Mouse (Mus musculus): ENCODE measurements around the gene Plpp1.

The Plpp1 gene

GRCm38 (mm10) chr13:112811708-112812403, 11.3 kb downstream of the Plpp1 start:
- no peak for DNase-seq (ENCODE audit: extremely low read depth, low read depth)

DNA sequence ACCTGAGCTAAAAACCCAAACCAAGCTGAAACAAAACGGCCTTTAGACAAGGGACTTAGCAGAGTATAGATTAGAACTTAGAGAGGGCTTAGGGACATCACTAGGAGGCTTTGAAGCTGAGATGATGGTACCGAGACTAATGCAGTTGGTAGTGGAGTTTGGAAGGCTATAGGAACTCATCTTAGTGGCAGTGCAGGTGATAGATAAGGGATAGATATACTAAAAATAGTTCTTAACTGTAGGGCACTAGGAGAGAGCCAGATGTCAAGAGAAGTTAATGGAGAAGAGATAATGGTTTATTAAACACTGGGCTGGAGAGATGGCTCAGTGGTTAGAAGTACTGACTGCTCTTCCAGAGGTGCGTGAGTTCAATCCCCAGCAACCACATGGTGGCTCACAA, 15.4 kb downstream of the Plpp1 start:
- no peak for DNase-seq (ENCODE audit: extremely low read depth, low read depth)

DNA sequence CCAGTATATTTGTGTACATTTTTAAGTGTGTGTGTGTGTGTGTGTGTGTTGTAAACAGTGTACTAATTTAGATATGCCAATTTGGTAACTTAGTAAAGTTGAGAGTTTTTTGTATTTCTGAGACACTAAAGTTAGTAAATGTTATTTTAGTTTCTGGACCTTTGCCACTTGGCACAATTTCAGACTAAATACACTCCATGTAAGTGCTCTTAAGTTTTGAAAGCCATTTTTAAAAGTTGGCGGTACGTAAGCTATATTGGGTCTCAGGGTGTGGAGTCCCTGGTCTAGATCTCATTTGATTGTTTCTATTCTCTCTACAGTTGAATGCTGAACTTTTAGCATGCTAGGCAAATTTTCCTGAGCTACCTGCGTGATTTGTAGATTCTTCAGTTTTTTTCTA, 17.5 kb downstream of the Plpp1 start:
- no peak for DNase-seq (ENCODE audit: extremely low read depth, low read depth)

- DNase-seq (ENCODE audit: extremely low read depth, low read depth), result no peak
These were observed 21.8 kb downstream of the Plpp1 start for GRCm38 (mm10) chr13:112822413-112822812.

DNA sequence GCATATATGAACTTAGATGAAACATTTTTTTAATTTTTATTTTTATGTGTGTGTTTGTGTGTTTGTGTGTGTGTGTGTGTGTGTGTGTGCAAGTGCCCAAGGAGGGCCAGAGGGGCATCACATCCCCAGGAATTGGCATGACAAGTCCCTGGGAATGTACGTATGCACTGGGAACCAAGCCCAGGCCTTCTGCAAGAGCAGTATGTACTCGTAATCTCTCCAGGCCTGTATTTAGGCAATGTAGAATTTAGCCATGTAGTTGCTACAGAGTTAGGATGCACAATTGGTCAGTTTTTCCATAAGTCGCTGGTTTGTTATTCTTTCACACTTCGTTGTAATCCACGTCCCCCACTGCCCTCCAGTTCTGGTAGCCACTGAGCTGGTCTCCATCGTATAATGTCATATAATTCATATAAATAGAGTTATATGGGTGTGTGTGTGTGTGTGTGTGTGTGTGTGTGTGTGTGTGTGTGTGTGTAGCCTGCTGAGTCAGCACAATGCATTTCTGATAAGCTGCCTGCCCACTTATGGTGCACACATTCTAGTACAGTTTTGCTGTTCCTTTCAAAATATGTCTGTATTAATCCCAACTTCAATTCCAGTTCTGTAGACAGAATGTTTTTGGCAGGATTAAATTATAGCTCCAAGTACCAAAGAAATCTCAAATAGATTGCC, 22.8 kb downstream of the Plpp1 start:
- DNase-seq (ENCODE audit: extremely low read depth, low read depth), result no peak

DNA sequence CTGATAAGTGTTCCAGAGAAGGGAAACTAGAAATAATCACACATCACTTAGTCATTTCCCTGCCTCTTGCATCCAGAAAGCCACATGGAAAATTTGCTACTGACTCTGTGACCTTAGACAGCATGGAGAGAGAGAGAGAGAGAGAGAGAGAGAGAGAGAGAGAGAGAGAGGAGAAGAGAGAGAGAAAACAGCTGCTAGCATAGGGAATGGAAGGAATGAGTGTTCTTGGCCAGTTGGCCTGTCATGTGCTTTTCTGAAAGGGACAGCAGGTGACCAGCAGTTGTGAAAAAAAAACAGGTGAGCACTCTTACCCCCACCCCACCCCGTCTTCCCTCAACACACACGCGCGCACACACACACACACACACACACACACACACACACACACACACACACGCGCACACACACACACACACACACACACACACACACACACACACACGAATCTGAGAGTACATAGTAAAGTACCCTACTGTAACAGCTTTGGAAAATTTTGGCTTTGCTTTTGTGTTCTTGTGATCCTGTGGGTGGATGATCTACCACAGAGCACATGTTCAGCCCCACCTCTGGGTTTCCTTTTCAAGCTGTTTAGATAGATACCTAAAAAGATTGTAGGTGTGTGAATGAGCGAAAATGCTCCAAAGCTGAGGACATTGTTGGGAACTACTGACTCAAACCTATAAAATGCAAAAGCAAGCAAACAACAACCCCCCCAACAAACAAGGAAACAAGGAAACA, 23.5 kb downstream of the Plpp1 start:
- no peak for DNase-seq (ENCODE audit: extremely low read depth, low read depth)

- DNase-seq (ENCODE audit: extremely low read depth, low read depth), result no peak
These were observed 24.9 kb downstream of the Plpp1 start for GRCm38 (mm10) chr13:112825479-112825878.

DNA sequence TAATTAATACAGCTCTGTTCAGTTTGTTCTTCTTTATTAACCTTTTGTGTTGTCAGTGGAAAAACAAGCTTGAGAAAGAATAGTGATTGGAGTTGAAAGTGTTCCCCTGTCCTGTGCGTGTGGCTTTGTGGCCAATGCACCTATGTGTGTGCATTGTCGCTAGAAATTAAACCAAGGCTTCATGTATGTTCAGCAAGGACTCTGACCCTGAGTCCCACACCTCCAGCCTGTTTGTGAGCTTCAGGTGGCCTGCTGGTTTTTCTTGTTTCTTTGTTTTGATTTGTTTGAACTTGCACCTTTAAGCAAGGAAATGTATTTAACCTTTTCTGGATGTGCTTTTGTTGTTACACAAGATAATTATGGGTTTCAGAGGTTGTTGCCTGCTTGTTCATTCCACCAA, 29.0 kb downstream of the Plpp1 start:
- DNase-seq (ENCODE audit: extremely low read depth, low read depth), result no peak

GRCm38 (mm10) chr13:112832589-112832988, 32.0 kb downstream of the Plpp1 start:
- DNase-seq (ENCODE audit: extremely low read depth, low read depth), result no peak

- no peak for DNase-seq (ENCODE audit: extremely low read depth, low read depth)
These were observed 32.8 kb downstream of the Plpp1 start for GRCm38 (mm10) chr13:112833253-112833894.

DNA sequence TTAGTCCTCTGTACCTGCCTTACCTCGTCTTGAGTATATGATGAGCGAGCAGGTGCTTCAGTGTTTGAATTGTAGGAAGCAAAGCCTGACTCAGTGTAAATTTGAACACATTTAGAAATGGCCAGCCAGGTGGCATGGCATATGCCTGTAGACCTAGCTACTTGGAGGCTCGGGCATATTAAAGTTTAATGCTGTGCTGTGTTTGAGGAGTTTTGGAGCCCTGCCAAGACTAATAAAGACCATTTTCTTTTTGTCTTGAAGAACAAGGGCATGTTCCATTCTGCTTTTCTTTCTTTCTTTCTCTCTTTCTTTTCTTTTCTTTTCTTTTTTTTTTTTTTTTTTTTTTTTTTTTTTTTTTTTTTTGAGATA, 33.3 kb downstream of the Plpp1 start:
- DNase-seq (ENCODE audit: extremely low read depth, low read depth), result no peak

- DNase-seq (ENCODE audit: extremely low read depth, low read depth), result no peak
These were observed 34.5 kb downstream of the Plpp1 start for GRCm38 (mm10) chr13:112835113-112835512.

GRCm38 (mm10) chr13:112836951-112837350, 36.4 kb downstream of the Plpp1 start:
- no peak for DNase-seq (ENCODE audit: extremely low read depth, low read depth)

- DNase-seq (ENCODE audit: extremely low read depth, low read depth), result peak; percentile 74
These were observed 37.1 kb downstream of the Plpp1 start for GRCm38 (mm10) chr13:112837621-112838155.

- peak; percentile 66 for DNase-seq (ENCODE audit: extremely low read depth, low read depth)
These were observed 38.1 kb downstream of the Plpp1 start for GRCm38 (mm10) chr13:112838562-112839232.

GRCm38 (mm10) chr13:112840241-112841087, 39.9 kb downstream of the Plpp1 start:
- DNase-seq (ENCODE audit: extremely low read depth, low read depth), result no peak

DNA sequence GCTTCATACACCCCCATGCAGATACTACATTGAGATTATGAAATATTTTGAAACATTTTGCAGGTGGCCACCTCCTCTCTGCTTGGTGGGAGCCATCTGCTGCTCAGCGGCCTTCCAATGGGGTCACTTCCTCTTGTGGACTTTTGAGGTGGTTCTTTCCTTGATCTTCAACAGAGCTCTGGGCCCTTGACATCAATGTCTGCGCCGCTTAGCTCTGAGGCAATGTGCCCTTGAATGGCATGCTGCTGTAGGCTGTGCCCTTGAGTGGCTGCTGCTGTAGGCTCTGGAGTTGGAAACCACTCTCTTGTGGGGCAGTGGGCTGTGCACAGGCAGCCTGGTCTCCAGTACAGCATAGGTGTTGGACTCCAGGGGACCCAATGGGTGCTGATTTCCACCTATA, 45.3 kb downstream of the Plpp1 start:
- DNase-seq (ENCODE audit: extremely low read depth, low read depth), result no peak

DNA sequence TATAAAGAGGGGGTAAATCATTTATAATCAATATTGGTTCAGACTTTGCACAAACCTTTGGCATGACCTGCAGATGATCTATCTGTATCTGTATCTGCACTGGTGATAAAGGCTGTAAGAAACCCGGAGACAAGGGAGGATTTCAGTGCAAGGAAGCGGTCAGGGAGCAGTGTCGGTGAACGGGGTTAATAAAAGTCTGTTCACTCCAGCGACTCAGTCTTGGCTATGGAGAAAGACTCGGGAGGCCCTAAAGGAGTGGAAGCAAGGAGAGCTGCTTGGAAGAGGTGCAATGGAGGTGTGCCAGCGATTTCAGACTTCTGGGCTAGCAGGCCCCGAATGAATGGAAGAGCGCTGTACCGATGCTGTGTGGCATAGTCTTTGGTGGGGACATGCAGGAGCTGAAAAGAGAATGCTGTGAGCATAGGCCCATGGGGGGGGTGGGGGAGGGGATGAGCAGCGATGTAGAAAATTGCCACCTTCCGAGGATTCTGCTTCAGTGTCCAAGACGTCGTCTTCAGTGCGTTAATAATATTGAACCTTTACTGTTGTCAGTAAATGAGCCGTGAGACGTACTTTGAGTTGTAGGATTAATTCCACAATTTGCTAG, 53.2 kb downstream of the Plpp1 start:
- no peak for DNase-seq (ENCODE audit: extremely low read depth, low read depth)

- DNase-seq (ENCODE audit: extremely low read depth, low read depth), result no peak
These were observed 53.8 kb downstream of the Plpp1 start for GRCm38 (mm10) chr13:112854402-112854801.

DNA sequence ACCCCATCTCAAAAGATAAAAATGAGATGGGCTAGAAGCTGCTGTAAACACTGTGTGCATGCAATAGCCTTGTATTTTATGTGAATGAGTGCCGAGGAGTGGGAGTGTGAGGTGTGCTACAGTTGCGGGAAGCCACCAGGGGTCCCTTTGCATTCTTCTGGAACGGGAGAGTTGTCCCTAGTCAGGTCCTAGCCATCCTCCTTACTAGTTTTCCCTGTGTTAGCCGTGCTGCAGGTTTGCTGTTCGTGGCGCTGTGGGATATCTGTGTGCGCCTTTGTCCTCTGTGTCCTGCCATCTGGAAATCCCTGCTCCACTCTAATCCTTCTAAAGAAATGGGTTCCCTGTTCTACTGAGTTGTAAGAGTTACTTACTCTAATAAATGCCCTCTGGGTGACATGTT, 57.3 kb downstream of the Plpp1 start:
- DNase-seq (ENCODE audit: extremely low read depth, low read depth), result no peak
